Mouse (Mus musculus) kidney, adult 2 months (tissue): ENCODE data around the gene Ppm1h. TPM values are rescaled to one million over a fixed set of nuclear protein-coding genes. Genes with fewer than 3 reads are reported as not detected.

ENCODE experiments used
- DNase-seq: peaks from one replicate; pipeline ENCODE4 v3.0.0; 2021
- H3K27ac ChIP-seq: fragments of 200-500 bp; 2 replicates; pipeline ENCODE4 v1.5.1; 2012; ENCODE audit warnings: low read depth, low read length, control low read depth, inconsistent platforms; ENCODE audit not compliant: insufficient read depth
- H3K27me3 ChIP-seq: fragments of 200-500 bp; replicated peaks from 2 replicates; pipeline ENCODE4 v1.6.1; 2012; ENCODE audit warnings: mild to moderate bottlenecking, moderate library complexity, low read length, inconsistent platforms; ENCODE audit not compliant: control insufficient read depth, insufficient read depth
- H3K36me3 ChIP-seq: fragments of 200-500 bp; 2 replicates; pipeline ENCODE4 v1.6.1; 2012; ENCODE audit warnings: mild to moderate bottlenecking, moderate library complexity, low read length, inconsistent platforms; ENCODE audit not compliant: control insufficient read depth, insufficient read depth
- H3K4me1 ChIP-seq: fragments of 200-500 bp; 2 replicates; pipeline ENCODE4 v1.6.1; 2011; ENCODE audit warnings: low read length; ENCODE audit not compliant: control insufficient read depth, insufficient read depth
- H3K4me3 ChIP-seq: fragments of 200-500 bp; 2 replicates; pipeline ENCODE4 v1.5.1; 2011; ENCODE audit warnings: mild to moderate bottlenecking, low read depth, low read length, control low read depth; ENCODE audit not compliant: insufficient read depth
- CTCF ChIP-seq: fragments of 200-500 bp; conservative IDR thresholded peaks from 2 replicates; pipeline ENCODE4 v1.5.1; 2011; ENCODE audit warnings: low read depth, mild to moderate bottlenecking, control low read depth, low read length, moderate library complexity, mixed read lengths; ENCODE audit not compliant: insufficient read depth, insufficient read length
- POLR2A ChIP-seq: fragments of 200-500 bp; IDR thresholded peaks from one replicate; pipeline ENCODE4 v1.6.1; 2011; ENCODE audit warnings: low read depth, low read length, control low read depth
- WGBS: fragments of 180-500 bp; shearing (Covaris S2); methylation state at CpG from one replicate; pipeline ENCODE4 v1.1.7; 2018; 5-methylcytosine and 5-hydroxymethylcytosine counted together
- polyA plus RNA-seq: library from polyadenylated mRNA; depleted of rRNA; stranded (reverse); fragments of >200 nt; gene quantifications from 2 replicates; pipeline ENCODE4 v1.2.3, GENCODE M21; 2012

Gene Ppm1h
- polyA plus RNA-seq, 1 experiment = 27.1 TPM

- 58% methylated on average over 8 of the region's 8 CpGs for WGBS
- Histone ChIP-seq H3K27me3 (no peaks in the 10 kb centered on the region), H3K4me3 (no peak overlapping the region), H3K4me1 (peaks cover 15% of the 10 kb centered on the region), H3K27ac (peak overlapping the region; percentile 3; the same call in 1 of the 2 replicates), H3K36me3 (no peaks in the 10 kb centered on the region)
- DNase-seq = no peak
- no peak for TF ChIP-seq CTCF
- no peak for TF ChIP-seq POLR2A
Measured at GRCm38 (mm10) chr10:122858904-122859641, 180.5 kb downstream of the Ppm1h start.

DNA sequence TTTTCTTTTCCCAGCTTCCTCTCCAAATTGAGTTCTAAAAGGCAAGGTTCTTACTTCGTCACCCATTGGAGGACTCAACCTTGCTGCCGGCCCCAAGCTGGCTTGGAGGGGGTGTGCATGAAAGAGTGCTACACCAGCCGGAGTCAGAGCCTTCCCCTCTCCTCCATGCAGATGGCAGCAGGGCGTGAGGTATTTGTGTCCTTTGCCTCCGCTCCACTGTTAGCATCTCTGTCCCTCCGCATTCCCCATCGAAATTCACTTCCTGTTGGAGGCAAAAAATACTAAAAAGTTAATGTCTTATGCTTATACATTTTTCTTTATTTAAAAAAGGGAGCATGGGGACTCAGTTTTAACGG is 181.1 kb downstream of the Ppm1h start:
- 68% methylated on average over 8 of the region's 8 CpGs for WGBS
- no peak for TF ChIP-seq POLR2A
- no peak for TF ChIP-seq CTCF
- Histone ChIP-seq H3K27ac (no peak overlapping the region), H3K4me3 (no peak overlapping the region), H3K36me3 (no peaks in the 10 kb centered on the region), H3K4me1 (peaks cover 11% of the 10 kb centered on the region), H3K27me3 (no peaks in the 10 kb centered on the region)
- DNase-seq = no peak

DNA sequence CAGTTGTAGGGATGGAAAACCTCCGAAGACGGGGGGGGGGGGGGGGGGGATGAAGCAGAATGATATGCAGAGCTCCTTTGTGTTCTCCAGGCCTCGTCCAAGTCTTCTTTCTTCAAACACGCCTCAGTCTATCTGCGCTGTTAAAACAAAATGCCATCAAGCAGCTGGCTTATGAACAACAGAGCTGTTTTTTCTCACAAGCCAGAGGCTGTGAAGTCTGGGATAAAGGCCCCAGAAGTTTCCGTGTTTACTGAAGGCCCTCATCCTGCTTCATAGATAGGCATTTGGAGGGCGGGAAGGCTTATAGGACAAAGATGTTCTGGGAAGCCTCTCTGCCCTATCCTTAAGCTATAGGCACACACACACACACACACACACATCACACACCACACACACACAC is 181.5 kb downstream of the Ppm1h start:
- Histone ChIP-seq H3K4me3 (no peak overlapping the region), H3K27me3 (no peaks in the 10 kb centered on the region), H3K36me3 (no peaks in the 10 kb centered on the region), H3K27ac (no peak overlapping the region), H3K4me1 (peaks cover 11% of the 10 kb centered on the region)
- no peak for TF ChIP-seq POLR2A
- no peak for TF ChIP-seq CTCF
- WGBS = 66% methylated on average over 7 of the region's 7 CpGs
- no peak for DNase-seq

GRCm38 (mm10) chr10:122861696-122862385 is 183.3 kb downstream of the Ppm1h start:
- no peaks in the 10 kb centered on the region for H3K36me3 ChIP-seq
- H3K27ac ChIP-seq = no peak overlapping the region
- no peaks in the 10 kb centered on the region for H3K27me3 ChIP-seq
- H3K4me3 ChIP-seq = no peak overlapping the region
- 82% methylated on average over 18 of the region's 18 CpGs for WGBS
- DNase-seq = no peak
- TF ChIP-seq CTCF = no peak
- no peak for TF ChIP-seq POLR2A
- peaks cover 8% of the 10 kb centered on the region; the same call in 1 of the 2 replicates for H3K4me1 ChIP-seq

DNA sequence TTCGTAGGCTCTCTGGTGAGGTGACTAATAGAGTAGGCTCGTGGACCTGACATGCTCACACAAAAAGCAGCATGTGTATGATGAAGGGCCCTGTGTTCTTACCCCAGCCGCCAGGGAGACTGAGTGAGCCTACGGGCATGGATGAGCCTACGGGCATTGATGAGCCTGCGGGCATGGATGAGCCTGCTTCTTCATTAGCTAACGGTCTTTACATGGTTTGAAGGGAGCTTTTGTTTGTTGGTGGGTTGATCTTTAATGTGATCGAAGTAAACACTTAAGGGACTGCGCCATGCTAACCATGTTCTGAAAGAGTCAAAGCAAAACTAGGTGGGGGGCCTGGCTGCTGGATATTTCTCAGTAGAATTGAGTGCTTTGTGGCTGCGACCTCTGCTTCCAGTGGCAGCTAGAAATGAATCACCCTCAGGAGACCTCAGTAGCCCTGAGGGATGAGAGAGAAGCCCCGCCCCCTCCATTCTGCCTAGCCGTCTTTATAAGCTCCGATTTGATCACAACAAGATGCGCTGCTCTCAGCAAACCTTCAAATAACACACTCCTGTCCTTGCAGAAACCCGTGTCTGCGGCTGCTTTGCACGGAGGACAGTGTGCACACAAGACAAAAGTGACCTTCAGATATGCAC is 183.9 kb downstream of the Ppm1h start:
- Histone ChIP-seq H3K4me3 (no peak overlapping the region), H3K4me1 (peaks cover 8% of the 10 kb centered on the region; the same call in 1 of the 2 replicates), H3K27me3 (no peaks in the 10 kb centered on the region), H3K36me3 (no peaks in the 10 kb centered on the region), H3K27ac (no peak overlapping the region)
- TF ChIP-seq POLR2A (no peak), CTCF (no peak)
- WGBS = 81% methylated on average over 17 of the region's 17 CpGs
- no peak for DNase-seq

DNA sequence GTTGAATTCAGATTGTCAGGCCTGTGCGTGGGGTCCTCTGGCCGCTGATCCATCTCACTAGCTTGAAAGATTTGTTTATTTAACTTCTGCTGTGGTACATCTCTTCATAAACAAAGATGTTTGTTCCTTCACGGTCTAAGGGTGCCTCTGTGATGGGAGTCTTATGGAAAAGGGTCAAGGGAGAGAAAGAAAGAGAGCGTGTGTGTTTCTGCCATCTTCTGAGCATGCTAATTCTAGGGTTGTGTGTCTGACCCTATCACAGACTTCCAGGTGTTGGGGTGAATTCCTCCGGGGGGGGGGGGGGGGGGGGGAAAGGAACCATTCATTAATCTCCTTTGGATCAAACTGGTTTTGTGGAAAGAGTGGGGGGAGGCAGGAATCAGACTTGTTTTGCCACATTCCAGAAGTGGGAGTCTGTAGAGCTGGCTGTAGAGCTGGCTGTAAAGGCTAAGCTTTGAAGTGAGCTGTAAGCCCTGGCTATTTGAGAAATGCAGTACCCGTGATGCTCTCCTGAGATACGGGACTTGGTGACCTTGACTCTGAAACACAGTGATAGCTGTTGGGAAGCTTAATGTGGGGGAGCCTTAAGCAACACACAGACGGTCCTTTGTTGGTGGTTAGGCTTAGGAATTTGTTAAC is 191.4 kb downstream of the Ppm1h start:
- DNase-seq = peak; percentile 79
- 50% methylated on average over 8 of the region's 8 CpGs for WGBS
- TF ChIP-seq CTCF (no peak), POLR2A (no peak)
- Histone ChIP-seq H3K4me3 (no peak overlapping the region), H3K27me3 (no peaks in the 10 kb centered on the region), H3K27ac (peak overlapping the region; percentile 96), H3K4me1 (peaks cover 8% of the 10 kb centered on the region; the same call in 1 of the 2 replicates), H3K36me3 (no peaks in the 10 kb centered on the region)
